Mouse (Mus musculus): ENCODE measurements at regions not wholly inside any gene's neighbourhood (a gene's known extent, or its start where the extent isn't known, plus 50 kb on each side); places are given as distances from the start of the nearest gene placed in this dataset.

DNA sequence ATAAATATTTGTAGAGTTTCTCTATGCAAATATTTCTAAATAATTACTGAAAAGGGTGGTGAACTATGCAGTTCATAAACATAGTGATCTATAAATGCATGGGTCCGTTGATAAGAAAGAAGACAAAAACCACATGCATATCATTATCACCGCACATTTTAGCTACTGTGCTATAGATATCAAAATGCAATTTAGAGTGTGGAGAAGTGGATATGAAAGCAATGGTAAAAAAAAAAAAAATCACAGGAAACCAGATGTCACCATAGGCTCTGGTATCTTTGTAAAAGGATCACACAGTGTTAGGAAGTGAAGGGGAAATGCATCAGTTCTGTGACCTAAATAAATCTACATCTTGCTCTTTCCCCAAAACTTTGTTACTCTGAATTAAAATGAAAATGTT lies 985.2 kb upstream of the B3galt2 start:
- TF ChIP-seq CTCF (IDR thresholded peaks at IDR 0.05; ENCODE audit: control insufficient read depth, insufficient read depth, insufficient replicate concordance, low read depth, low read length) (no peak), POLR2A (IDR thresholded peaks at IDR 0.05; ENCODE audit: control insufficient read depth, low read depth, low read length) (no peak)

All from testis, adult 2 months (tissue).